Mouse (Mus musculus): ENCODE results near the gene Nme8.

The Nme8 gene

GRCm38 (mm10) chr13:19697790-19698189 lies at the start of gene Nme8:
Nme8 (minus strand) TSS chr13:19697794.
- DNase-seq (ENCODE audit: low spot score) = no peak

GRCm38 (mm10) chr13:19745741-19746140 lies 48.1 kb upstream of the Nme8 start:
- no peak for DNase-seq (ENCODE audit: low spot score)

- DNase-seq (ENCODE audit: low spot score) = no peak
These were observed 46.9 kb upstream of the Nme8 start for GRCm38 (mm10) chr13:19744536-19744935.

GRCm38 (mm10) chr13:19734597-19734996 lies 37.0 kb upstream of the Nme8 start:
- no peak for DNase-seq (ENCODE audit: low spot score)

- DNase-seq (ENCODE audit: low spot score) = no peak
These were observed 33.2 kb upstream of the Nme8 start for GRCm38 (mm10) chr13:19730826-19731225.

GRCm38 (mm10) chr13:19718954-19719353 lies 21.4 kb upstream of the Nme8 start:
- DNase-seq (ENCODE audit: low spot score) = no peak

- DNase-seq (ENCODE audit: low spot score) = no peak
These were observed 19.6 kb upstream of the Nme8 start for GRCm38 (mm10) chr13:19717201-19717600.

GRCm38 (mm10) chr13:19703806-19704205 lies 6.2 kb upstream of the Nme8 start:
- DNase-seq (ENCODE audit: low spot score) = no peak

GRCm38 (mm10) chr13:19701443-19702078 lies 4.0 kb upstream of the Nme8 start:
- peak; percentile 47 for DNase-seq (ENCODE audit: low spot score)

- DNase-seq (ENCODE audit: low spot score) = no peak
These were observed 3.3 kb upstream of the Nme8 start for GRCm38 (mm10) chr13:19700733-19701442.

- no peak for DNase-seq (ENCODE audit: low spot score)
These were observed 1.1 kb upstream of the Nme8 start for GRCm38 (mm10) chr13:19698524-19699173.

GRCm38 (mm10) chr13:19690417-19690816 lies 7.2 kb downstream of the Nme8 start:
- no peak for DNase-seq (ENCODE audit: low spot score)

GRCm38 (mm10) chr13:19689971-19690370 lies 7.6 kb downstream of the Nme8 start:
- no peak for DNase-seq (ENCODE audit: low spot score)

GRCm38 (mm10) chr13:19684007-19684406 lies 13.6 kb downstream of the Nme8 start:
- DNase-seq (ENCODE audit: low spot score) = no peak

- DNase-seq (ENCODE audit: low spot score) = no peak
These were observed 14.5 kb downstream of the Nme8 start for GRCm38 (mm10) chr13:19682879-19683640.

- DNase-seq (ENCODE audit: low spot score) = no peak
These were observed 23.0 kb downstream of the Nme8 start for GRCm38 (mm10) chr13:19674601-19675000.

GRCm38 (mm10) chr13:19674025-19674424 lies 23.6 kb downstream of the Nme8 start:
- DNase-seq (ENCODE audit: low spot score) = no peak

- DNase-seq (ENCODE audit: low spot score) = no peak
These were observed 29.0 kb downstream of the Nme8 start for GRCm38 (mm10) chr13:19668355-19669140.

- no peak for DNase-seq (ENCODE audit: low spot score)
These were observed 45.2 kb downstream of the Nme8 start for GRCm38 (mm10) chr13:19652405-19652804.

GRCm38 (mm10) chr13:19649824-19650223 lies 47.8 kb downstream of the Nme8 start:
- no peak for DNase-seq (ENCODE audit: low spot score)

GRCm38 (mm10) chr13:19644225-19644624 lies 53.4 kb downstream of the Nme8 start:
- no peak for DNase-seq (ENCODE audit: low spot score)

GRCm38 (mm10) chr13:19643519-19643918 lies 54.1 kb downstream of the Nme8 start:
- DNase-seq (ENCODE audit: low spot score) = no peak
